Mouse (Mus musculus) thymus, postnatal 0 days (tissue): ENCODE results near the gene Cacna1i. TPM values are rescaled to one million over a fixed set of nuclear protein-coding genes. Genes with fewer than 3 reads are reported as not detected.

ENCODE experiments used
- DNase-seq: peaks from one replicate; pipeline ENCODE4 v3.0.0-alpha.2; 2015; ENCODE audit warnings: low spot score
- polyA plus RNA-seq: library from polyadenylated mRNA; unstranded; fragments of >200 nt; fragmentation: Nextera tagmentation; extraction: Ambion mirVana; gene quantifications from 2 replicates; pipeline ENCODE4 v1.2.1, GENCODE M21; 2015

Cacna1i gene
- polyA plus RNA-seq, 1 experiment from 2014 or later = 0.03 TPM

GRCm38 (mm10) chr15:80327743-80328540 is 40.9 kb downstream of the Cacna1i start:
- DNase-seq = no peak

GRCm38 (mm10) chr15:80330276-80330675 is 43.2 kb downstream of the Cacna1i start:
- DNase-seq = no peak

GRCm38 (mm10) chr15:80334766-80335165 is 47.7 kb downstream of the Cacna1i start:
- no peak for DNase-seq

- DNase-seq = no peak
Measured at GRCm38 (mm10) chr15:80335196-80335595, 48.2 kb downstream of the Cacna1i start.

GRCm38 (mm10) chr15:80340348-80340747 is 53.3 kb downstream of the Cacna1i start:
- peak; percentile 38 for DNase-seq

GRCm38 (mm10) chr15:80342394-80342793 is 55.4 kb downstream of the Cacna1i start:
- no peak for DNase-seq

- no peak for DNase-seq
Measured at GRCm38 (mm10) chr15:80343031-80343430, 56.0 kb downstream of the Cacna1i start.

- no peak for DNase-seq
Measured at GRCm38 (mm10) chr15:80343731-80344130, 56.7 kb downstream of the Cacna1i start.

GRCm38 (mm10) chr15:80346510-80346909 is 59.5 kb downstream of the Cacna1i start:
- DNase-seq = no peak

GRCm38 (mm10) chr15:80350431-80350830 is 63.4 kb downstream of the Cacna1i start:
- DNase-seq = no peak

- DNase-seq = no peak
Measured at GRCm38 (mm10) chr15:80358798-80359197, 71.8 kb downstream of the Cacna1i start.

GRCm38 (mm10) chr15:80361780-80362508 is 74.9 kb downstream of the Cacna1i start:
- no peak for DNase-seq

GRCm38 (mm10) chr15:80362509-80363172 is 75.6 kb downstream of the Cacna1i start:
- no peak for DNase-seq

- no peak for DNase-seq
Measured at GRCm38 (mm10) chr15:80363821-80364715, 77.0 kb downstream of the Cacna1i start.

- DNase-seq = no peak
Measured at GRCm38 (mm10) chr15:80366899-80367298, 79.9 kb downstream of the Cacna1i start.

- DNase-seq = no peak
Measured at GRCm38 (mm10) chr15:80373219-80373964, 86.4 kb downstream of the Cacna1i start.

GRCm38 (mm10) chr15:80374854-80375253 is 87.8 kb downstream of the Cacna1i start:
- DNase-seq = no peak

GRCm38 (mm10) chr15:80387185-80387584 is 100.1 kb downstream of the Cacna1i start:
- no peak for DNase-seq

- no peak for DNase-seq
Measured at GRCm38 (mm10) chr15:80391791-80392190, 104.8 kb downstream of the Cacna1i start.

GRCm38 (mm10) chr15:80395035-80395434 is 108.0 kb downstream of the Cacna1i start:
- DNase-seq = no peak
